Mouse (Mus musculus) midbrain, embryonic 16.5 days (tissue): ENCODE measurements around the gene Shank2. TPM values are rescaled to one million over a fixed set of nuclear protein-coding genes. Genes with fewer than 3 reads are reported as not detected.

Experiments
- ATAC-seq: fragments of 200-750 bp; cut with Nextera tagmentation; 2 replicates; pipeline ENCODE4 v1.8.0; 2017; ENCODE audit warnings: moderate TSS enrichment
- H3K27ac ChIP-seq: fragments of 300-500 bp; sonication (generic); 2 replicates; pipeline ENCODE4 v1.5.1; 2014; ENCODE audit warnings: mild to moderate bottlenecking, low read length, mixed read lengths
- H3K27me3 ChIP-seq: fragments of 300-500 bp; sonication (generic); 2 replicates; pipeline ENCODE4 v1.6.1; 2014; ENCODE audit warnings: low read depth, low read length, mixed read lengths; ENCODE audit not compliant: control insufficient read depth, insufficient read depth
- H3K36me3 ChIP-seq: fragments of 300-500 bp; sonication (generic); 2 replicates; pipeline ENCODE4 v1.6.1; 2014; ENCODE audit warnings: mild to moderate bottlenecking, low read length, moderate library complexity, mixed read lengths; ENCODE audit not compliant: control insufficient read depth, insufficient read depth
- H3K4me1 ChIP-seq: fragments of 300-500 bp; sonication (generic); 2 replicates; pipeline ENCODE4 v1.6.1; 2014; ENCODE audit warnings: mild to moderate bottlenecking, low read length, mixed read lengths; ENCODE audit not compliant: control insufficient read depth, insufficient read depth
- H3K4me2 ChIP-seq: fragments of 300-500 bp; sonication (generic); 2 replicates; pipeline ENCODE4 v1.6.1; 2014; ENCODE audit warnings: mild to moderate bottlenecking, low read length, mixed read lengths
- H3K4me3 ChIP-seq: fragments of 300-500 bp; sonication (generic); 2 replicates; pipeline ENCODE4 v1.5.1; 2014; ENCODE audit warnings: low read depth, mild to moderate bottlenecking, low read length, moderate library complexity, mixed read lengths
- H3K9ac ChIP-seq: fragments of 300-500 bp; sonication (generic); 2 replicates; pipeline ENCODE4 v1.6.1; 2014; ENCODE audit warnings: low read depth, low read length, mixed read lengths
- H3K9me3 ChIP-seq: fragments of 300-500 bp; sonication (generic); replicated peaks from 2 replicates; pipeline ENCODE4 v1.6.1; 2014; ENCODE audit warnings: mild to moderate bottlenecking, low read length, mixed read lengths; ENCODE audit not compliant: control insufficient read depth, poor library complexity, severe bottlenecking
- WGBS: fragments of 180-500 bp; shearing (Covaris S2); extraction: QIAGEN DNeasy Blood & Tissue Kit; methylation state at CpG from one replicate; pipeline ENCODE4 v1.1.7; 2014; 5-methylcytosine and 5-hydroxymethylcytosine counted together
- polyA plus RNA-seq: library from polyadenylated mRNA; unstranded; fragments of >200 nt; fragmentation: Nextera tagmentation; extraction: Ambion mirVana; gene quantifications from 2 replicates; pipeline ENCODE4 v1.2.1, GENCODE M21; 2015

Gene Shank2
- polyA plus RNA-seq, 1 experiment from 2014 or later, result 10.5 TPM

GRCm38 (mm10) chr7:144417234-144417633 is 415.5 kb downstream of the Shank2 start:
- Histone ChIP-seq H3K36me3 (peaks cover 2% of the 10 kb centered on the region; the same call in 1 of the 2 replicates), H3K4me3 (no peak overlapping the region), H3K9me3 (no peaks in the 10 kb centered on the region), H3K27ac (peak overlapping the region; percentile 85), H3K9ac (0 out of 2 replicates have a peak overlapping the region, but pooled peaks have one; percentile 38), H3K27me3 (no peaks in the 10 kb centered on the region), H3K4me1 (peaks cover 26% of the 10 kb centered on the region), H3K4me2 (peak overlapping the region; percentile 45)
- WGBS, result 38% methylated on average over 2 of the region's 2 CpGs
- peak; percentile 61 for ATAC-seq

GRCm38 (mm10) chr7:144417644-144418343 is 416.1 kb downstream of the Shank2 start:
- WGBS, result 20% methylated on average over 16 of the region's 16 CpGs
- Histone ChIP-seq H3K4me2 (peak overlapping the region; percentile 45), H3K9me3 (no peaks in the 10 kb centered on the region), H3K4me1 (peaks cover 26% of the 10 kb centered on the region), H3K27ac (peak overlapping the region; percentile 85), H3K36me3 (peaks cover 2% of the 10 kb centered on the region; the same call in 1 of the 2 replicates), H3K9ac (0 out of 2 replicates have a peak overlapping the region, but pooled peaks have one; percentile 35), H3K4me3 (no peak overlapping the region), H3K27me3 (no peaks in the 10 kb centered on the region)
- peak; percentile 86 for ATAC-seq

- no peak for ATAC-seq
- H3K4me2 ChIP-seq, result no peak overlapping the region
- no peaks in the 10 kb centered on the region; the same call in 1 of the 2 replicates for H3K36me3 ChIP-seq
- H3K27ac ChIP-seq, result no peak overlapping the region
- no peaks in the 10 kb centered on the region for H3K9me3 ChIP-seq
- no peak overlapping the region for H3K9ac ChIP-seq
- WGBS, result 27% methylated on average over 16 of the region's 16 CpGs
- H3K4me3 ChIP-seq, result no peak overlapping the region
- H3K27me3 ChIP-seq, result no peaks in the 10 kb centered on the region
- H3K4me1 ChIP-seq, result peaks cover 32% of the 10 kb centered on the region
Measured at GRCm38 (mm10) chr7:144420552-144420951, 418.8 kb downstream of the Shank2 start.

- H3K9ac ChIP-seq, result no peak overlapping the region
- H3K4me2 ChIP-seq, result no peak overlapping the region
- H3K4me3 ChIP-seq, result no peak overlapping the region
- no peaks in the 10 kb centered on the region for H3K27me3 ChIP-seq
- no peak overlapping the region for H3K27ac ChIP-seq
- ATAC-seq, result no peak; the same call in 1 of the 2 replicates
- 43% methylated on average over 6 of the region's 6 CpGs for WGBS
- H3K36me3 ChIP-seq, result no peaks in the 10 kb centered on the region; the same call in 1 of the 2 replicates
- H3K9me3 ChIP-seq, result no peaks in the 10 kb centered on the region
- peaks cover 32% of the 10 kb centered on the region for H3K4me1 ChIP-seq
Measured at GRCm38 (mm10) chr7:144421478-144421877, 419.8 kb downstream of the Shank2 start.

GRCm38 (mm10) chr7:144425953-144426352 is 424.2 kb downstream of the Shank2 start:
- 6% methylated on average over 8 of the region's 8 CpGs for WGBS
- Histone ChIP-seq H3K4me2 (no peak overlapping the region), H3K4me3 (no peak overlapping the region), H3K9me3 (no peaks in the 10 kb centered on the region), H3K4me1 (peaks cover 7% of the 10 kb centered on the region; the same call in 1 of the 2 replicates), H3K27me3 (no peaks in the 10 kb centered on the region), H3K36me3 (no peaks in the 10 kb centered on the region; the same call in 1 of the 2 replicates), H3K27ac (no peak overlapping the region), H3K9ac (no peak overlapping the region)
- ATAC-seq, result peak; percentile 41; the same call in 1 of the 2 replicates

- 76% methylated on average over 3 of the region's 3 CpGs for WGBS
- ATAC-seq, result peak; percentile 30; the same call in 1 of the 2 replicates
- Histone ChIP-seq H3K9me3 (no peaks in the 10 kb centered on the region), H3K4me1 (peaks cover 7% of the 10 kb centered on the region; the same call in 1 of the 2 replicates), H3K27me3 (no peaks in the 10 kb centered on the region), H3K36me3 (no peaks in the 10 kb centered on the region; the same call in 1 of the 2 replicates), H3K4me3 (no peak overlapping the region), H3K9ac (0 out of 2 replicates have a peak overlapping the region, but pooled peaks have one; percentile 10), H3K27ac (no peak overlapping the region), H3K4me2 (no peak overlapping the region)
Measured at GRCm38 (mm10) chr7:144426594-144426993, 424.9 kb downstream of the Shank2 start.

- H3K9me3 ChIP-seq, result no peaks in the 10 kb centered on the region
- no peaks in the 10 kb centered on the region for H3K27me3 ChIP-seq
- H3K4me1 ChIP-seq, result peaks cover 7% of the 10 kb centered on the region; the same call in 1 of the 2 replicates
- no peaks in the 10 kb centered on the region for H3K36me3 ChIP-seq
- no peak for ATAC-seq
- no peak overlapping the region for H3K9ac ChIP-seq
- H3K4me3 ChIP-seq, result no peak overlapping the region
- H3K27ac ChIP-seq, result no peak overlapping the region
- 77% methylated on average over 3 of the region's 3 CpGs for WGBS
- no peak overlapping the region for H3K4me2 ChIP-seq
Measured at GRCm38 (mm10) chr7:144427460-144427859, 425.7 kb downstream of the Shank2 start.

GRCm38 (mm10) chr7:144432920-144433319 is 431.2 kb downstream of the Shank2 start:
- no peak for ATAC-seq
- H3K4me3 ChIP-seq, result no peak overlapping the region

GRCm38 (mm10) chr7:144438811-144439210 is 437.1 kb downstream of the Shank2 start:
- no peak overlapping the region for H3K9ac ChIP-seq
- H3K4me3 ChIP-seq, result no peak overlapping the region
- H3K9me3 ChIP-seq, result no peaks in the 10 kb centered on the region
- ATAC-seq, result no peak
- H3K36me3 ChIP-seq, result peaks cover 37% of the 10 kb centered on the region
- H3K4me1 ChIP-seq, result no peaks in the 10 kb centered on the region
- H3K27me3 ChIP-seq, result no peaks in the 10 kb centered on the region
- no peak overlapping the region for H3K4me2 ChIP-seq
- WGBS, result 99% methylated on average over 7 of the region's 7 CpGs
- no peak overlapping the region for H3K27ac ChIP-seq

More at GRCm38 (mm10) chr7:144432920-144433319, 431.2 kb downstream of the Shank2 start:
- Histone ChIP-seq H3K36me3 (peaks cover 10% of the 10 kb centered on the region), H3K4me1 (no peaks in the 10 kb centered on the region), H3K9me3 (no peaks in the 10 kb centered on the region), H3K9ac (no peak overlapping the region), H3K4me2 (no peak overlapping the region), H3K27me3 (no peaks in the 10 kb centered on the region), H3K27ac (no peak overlapping the region)
- 87% methylated on average over 2 of the region's 2 CpGs for WGBS
